Mouse (Mus musculus) layer of hippocampus, adult 9-10 months (tissue): ENCODE measurements at regions not wholly inside any gene's neighbourhood (a gene's known extent, or its start where the extent isn't known, plus 50 kb on each side); places are given as distances from the start of the nearest gene placed in this dataset.

Experiments used
- DNase-seq: peaks from one replicate; pipeline ENCODE4 v3.0.0; 2022; ENCODE audit warnings: low spot score

DNA sequence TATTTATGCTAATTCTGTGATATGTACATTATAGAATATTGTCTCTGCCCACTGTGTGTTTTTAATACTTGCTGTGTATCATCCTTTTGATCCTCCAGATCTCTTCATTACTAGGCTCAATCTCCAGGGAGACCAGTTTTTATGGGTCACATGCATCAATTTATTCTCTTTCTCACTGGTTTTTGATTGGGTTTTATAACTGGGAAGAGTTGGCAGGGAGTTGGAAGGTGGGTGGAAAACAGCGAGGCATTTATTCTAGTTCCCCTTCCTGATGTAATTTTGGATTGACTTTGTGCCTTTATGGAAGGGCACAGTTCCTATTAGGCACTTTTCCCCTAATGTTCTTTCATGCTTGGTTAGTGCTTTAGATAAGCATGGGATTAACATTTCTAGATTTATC is 241.4 kb upstream of the Cypt15 start:
- peak; percentile 7 for DNase-seq

- no peak for DNase-seq
These were observed 240.1 kb upstream of the Cypt15 start for GRCm38 (mm10) chrX:39105921-39106320.

DNA sequence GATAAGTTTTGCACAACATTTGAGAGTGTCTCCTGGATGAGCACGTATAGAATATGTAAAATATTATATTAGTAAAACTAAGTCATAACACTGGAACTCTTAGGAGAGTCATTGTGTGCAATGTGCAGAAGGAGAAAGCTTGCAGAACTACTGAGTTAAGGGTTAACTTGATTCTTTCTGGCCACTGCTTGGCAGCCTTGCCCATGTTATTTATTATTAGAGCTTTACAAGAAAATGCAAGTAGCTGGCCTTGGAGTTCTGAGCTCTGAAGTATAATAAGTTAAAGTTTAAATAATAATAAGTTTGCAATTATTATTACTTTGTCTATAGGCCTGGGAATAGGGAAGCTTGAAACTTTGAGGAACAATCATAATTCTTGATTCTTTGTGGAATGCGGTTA is 216.7 kb upstream of the Cypt15 start:
- DNase-seq = no peak
